Mouse (Mus musculus) heart, adult 2 months (tissue): ENCODE results near the gene Cox6a2. TPM values are rescaled to one million over a fixed set of nuclear protein-coding genes. Genes with fewer than 3 reads are reported as not detected.
"Not testable (repeated sequence)": the region's sequence is repeated elsewhere in the genome, so short reads cannot be mapped to it uniquely, and the experiment has no call there.

Source experiments
- DNase-seq, 2 experiments: peaks; one replicate each; pipeline ENCODE4 v3.0.0; 2021
- H3K27ac ChIP-seq: fragments of 200-600 bp; 2 replicates; pipeline ENCODE4 v1.8.1; 2022
- H3K27me3 ChIP-seq: fragments of 200-500 bp; 2 replicates; pipeline ENCODE4 v1.6.1; 2012; ENCODE audit warnings: mild to moderate bottlenecking, low read length, inconsistent platforms, mixed read lengths; ENCODE audit not compliant: control insufficient read depth, insufficient read depth
- H3K36me3 ChIP-seq: fragments of 200-500 bp; 2 replicates; pipeline ENCODE4 v1.6.1; 2012; ENCODE audit warnings: low read length, inconsistent platforms; ENCODE audit not compliant: control insufficient read depth, insufficient read depth
- H3K4me1 ChIP-seq: fragments of 200-500 bp; 2 replicates; pipeline ENCODE4 v1.6.1; 2011; ENCODE audit warnings: low read length; ENCODE audit not compliant: control insufficient read depth, insufficient read depth
- H3K4me3 ChIP-seq: fragments of 200-600 bp; 2 replicates; pipeline ENCODE4 v1.8.1; 2022
- H3K79me2 ChIP-seq: fragments of 200-500 bp; replicated peaks from 2 replicates; pipeline ENCODE4 v1.6.1; 2012; ENCODE audit warnings: mild to moderate bottlenecking, inconsistent platforms, low read length, moderate library complexity, mixed read lengths; ENCODE audit not compliant: control insufficient read depth, insufficient read depth
- H3K9ac ChIP-seq: fragments of 200-500 bp; 2 replicates; pipeline ENCODE4 v1.6.1; 2012; ENCODE audit warnings: low read depth, mild to moderate bottlenecking, control low read depth, inconsistent platforms, low read length, mixed read lengths
- CTCF ChIP-seq: fragments of 200-600 bp; IDR thresholded peaks from 2 replicates; pipeline ENCODE4 v1.8.1; 2022; ENCODE audit warnings: antibody characterized with exemption, mild to moderate bottlenecking, moderate library complexity
- EP300 ChIP-seq: fragments of 200-500 bp; IDR thresholded peaks from 2 replicates; pipeline ENCODE4 v1.6.1; 2011; ENCODE audit warnings: low read depth, low read length, control low read depth; ENCODE audit not compliant: insufficient read depth
- POLR2A ChIP-seq: fragments of 200-500 bp; IDR thresholded peaks from 2 replicates; pipeline ENCODE4 v1.6.1; 2011; ENCODE audit warnings: mild to moderate bottlenecking, low read depth, low read length, control low read depth; ENCODE audit not compliant: insufficient read depth
- WGBS: fragments of 180-500 bp; shearing (Covaris S2); methylation state at CpG from one replicate; pipeline ENCODE4 v1.1.7; 2018; 5-methylcytosine and 5-hydroxymethylcytosine counted together
- intact Hi-C: fragments of 180-260 bp; cut with DNase I; formaldehyde crosslinking; loops from one replicate; pipeline ENCODE4 v1.15.1; 2025
- polyA plus RNA-seq: library from polyadenylated mRNA; depleted of rRNA; stranded (reverse); fragments of >200 nt; gene quantifications from 2 replicates; pipeline ENCODE4 v1.2.3, GENCODE M21; 2012; rRNA removed
- total RNA-seq, 2 experiments: library from RNA; stranded (reverse); gene quantifications; 2 replicates each; pipeline ENCODE4 v1.2.3; 2021

Cox6a2 gene
- total and polyA plus RNA-seq, 3 experiments: 2,428 to 7,642 (median 3,099) TPM

- H3K36me3 ChIP-seq: no peaks in the 10 kb centered on the region
Observed at GRCm38 (mm10) chr7:128180126-128180525, 26.1 kb downstream of the Cox6a2 start.

GRCm38 (mm10) chr7:128178385-128178784 lies 27.8 kb downstream of the Cox6a2 start:
- no peak for TF ChIP-seq POLR2A
- TF ChIP-seq CTCF: no peak
- TF ChIP-seq EP300: no peak
- Histone ChIP-seq H3K79me2 (no peaks in the 10 kb centered on the region), H3K27me3 (no peaks in the 10 kb centered on the region), H3K9ac (no peak overlapping the region), H3K4me1 (no peaks in the 10 kb centered on the region; the same call in 1 of the 2 replicates), H3K27ac (no peak overlapping the region), H3K4me3 (no peak overlapping the region), H3K36me3 (no peaks in the 10 kb centered on the region)
- intact Hi-C loops: no loop called here
- WGBS: 35% methylated on average over 2 of the region's 2 CpGs
- DNase-seq: no peak

More at GRCm38 (mm10) chr7:128180126-128180525, 26.1 kb downstream of the Cox6a2 start:
- intact Hi-C loops: no loop called here
- Histone ChIP-seq H3K27me3 (no peaks in the 10 kb centered on the region), H3K9ac (no peak overlapping the region), H3K4me1 (no peaks in the 10 kb centered on the region; the same call in 1 of the 2 replicates), H3K79me2 (no peaks in the 10 kb centered on the region), H3K4me3 (no peak overlapping the region), H3K27ac (no peak overlapping the region)
- TF ChIP-seq POLR2A: no peak
- no peak for TF ChIP-seq EP300
- no peak for TF ChIP-seq CTCF
- no peak for DNase-seq
- 68% methylated on average over 7 of the region's 7 CpGs for WGBS

DNA sequence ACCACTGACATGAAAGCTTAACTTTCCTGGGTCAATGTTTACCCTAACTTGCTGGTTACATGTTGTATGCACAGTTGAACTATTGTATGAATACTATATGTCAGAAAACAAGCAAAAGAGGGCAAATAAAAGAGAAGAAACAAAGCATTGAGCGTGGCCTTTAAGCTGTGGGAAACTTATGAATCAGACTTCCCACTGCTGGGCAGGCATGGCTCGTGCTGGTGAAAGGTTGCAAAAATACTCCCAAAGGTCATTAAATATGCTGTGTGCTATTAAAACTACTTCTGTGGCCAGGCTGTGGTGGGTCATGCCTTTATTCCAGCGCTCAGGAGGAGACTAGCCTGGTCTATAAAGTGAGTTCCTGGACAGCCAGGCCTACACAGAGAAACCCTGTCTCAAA lies 36.2 kb downstream of the Cox6a2 start:
- WGBS: 76% methylated on average over 3 of the region's 3 CpGs
- no peaks in the 10 kb centered on the region for H3K27me3 ChIP-seq
- intact Hi-C loops: no loop called here

DNA sequence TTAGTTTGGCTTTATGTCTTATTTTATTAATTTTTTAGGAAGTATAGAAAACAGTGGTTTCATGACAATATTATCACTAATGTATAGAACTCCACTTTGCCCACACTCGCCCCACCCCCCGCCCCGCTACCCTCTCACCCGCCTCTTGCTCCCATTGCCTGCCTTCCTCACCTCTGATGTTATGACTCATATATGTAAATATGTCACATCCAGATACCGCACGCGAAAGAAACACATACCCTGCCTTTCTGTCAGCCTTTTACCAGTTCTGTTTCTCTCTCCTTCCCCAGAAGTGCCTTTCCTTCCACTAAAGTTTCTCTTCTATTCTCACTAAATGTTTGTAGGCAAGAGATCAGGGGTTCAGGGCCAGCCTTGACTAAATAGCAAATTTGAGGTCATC lies 39.8 kb downstream of the Cox6a2 start:
- no peaks in the 10 kb centered on the region for H3K36me3 ChIP-seq
- H3K4me3 ChIP-seq: no peak overlapping the region
- H3K79me2 ChIP-seq: no peaks in the 10 kb centered on the region
- no peaks in the 10 kb centered on the region for H3K27me3 ChIP-seq
- no peak overlapping the region for H3K27ac ChIP-seq
- 82% methylated on average over 7 of the region's 7 CpGs for WGBS
- intact Hi-C loops: no loop called here
- no peak for DNase-seq
- no peaks in the 10 kb centered on the region for H3K4me1 ChIP-seq
- TF ChIP-seq CTCF: no peak
- TF ChIP-seq POLR2A: no peak
- no peak for TF ChIP-seq EP300
- no peak overlapping the region for H3K9ac ChIP-seq

More for the DNA sequence above, 36.2 kb downstream of the Cox6a2 start:
- H3K36me3 ChIP-seq: no peaks in the 10 kb centered on the region
- no peak overlapping the region for H3K9ac ChIP-seq
- TF ChIP-seq POLR2A (no peak), EP300 (no peak), CTCF (no peak)
- no peaks in the 10 kb centered on the region for H3K79me2 ChIP-seq
- H3K4me3 ChIP-seq: no peak overlapping the region
- DNase-seq: no peak
- H3K4me1 ChIP-seq: no peaks in the 10 kb centered on the region
- H3K27ac ChIP-seq: no peak overlapping the region

GRCm38 (mm10) chr7:128164001-128164400 lies 42.2 kb downstream of the Cox6a2 start:
- no peak overlapping the region for H3K27ac ChIP-seq
- intact Hi-C loops: no loop called here
- 94% methylated on average over 4 of the region's 4 CpGs for WGBS
- H3K36me3 ChIP-seq: no peaks in the 10 kb centered on the region
- no peak overlapping the region for H3K9ac ChIP-seq
- no peaks in the 10 kb centered on the region for H3K27me3 ChIP-seq
- H3K4me1 ChIP-seq: no peaks in the 10 kb centered on the region
- no peak for TF ChIP-seq EP300
- no peak for TF ChIP-seq POLR2A
- TF ChIP-seq CTCF: no peak
- no peak for DNase-seq
- H3K4me3 ChIP-seq: no peak overlapping the region
- no peaks in the 10 kb centered on the region for H3K79me2 ChIP-seq

GRCm38 (mm10) chr7:128158688-128159354 lies 47.4 kb downstream of the Cox6a2 start:
- H3K4me3 ChIP-seq, H3K79me2 ChIP-seq, H3K4me1 ChIP-seq, DNase-seq, H3K9ac ChIP-seq, H3K27me3 ChIP-seq, H3K27ac ChIP-seq, intact Hi-C loops, H3K36me3 ChIP-seq: not testable (repeated sequence)
- 77% methylated on average over 8 of the region's 8 CpGs for WGBS

Other genes with a start within 250 kb of the Cox6a2 start
- 100 to 1,000 TPM; 151 to 181 TPM for gene Fus, start 238.9 kb downstream of the Cox6a2 start, total RNA-seq
- 222 and 261 TPM in 2 replicates for gene Fus, start 238.9 kb downstream of the Cox6a2 start, polyA plus RNA-seq
- 1 to 10 TPM; 6.9 to 8.8 TPM for gene Pycard, start 212.5 kb downstream of the Cox6a2 start, total RNA-seq
- 28.3 and 32.8 TPM in 2 replicates for gene Pycard, start 212.5 kb downstream of the Cox6a2 start, polyA plus RNA-seq
- 100 to 1,000 TPM; 252 to 303 TPM for gene Trim72, start 202.4 kb downstream of the Cox6a2 start, total RNA-seq
- 218 and 278 TPM in 2 replicates for gene Trim72, start 202.4 kb downstream of the Cox6a2 start, polyA plus RNA-seq
- 1 to 10 TPM; 6.7 to 7.0 TPM for gene Itgam, start 143.7 kb downstream of the Cox6a2 start, total RNA-seq
- 4.2 and 7.6 TPM in 2 replicates for gene Itgam, start 143.7 kb downstream of the Cox6a2 start, polyA plus RNA-seq
- gene Gm49368, start 143.7 kb downstream of the Cox6a2 start, total RNA-seq: under 1 TPM in 1 of 2 experiments, not detected in 1; 0.23 TPM
- not detected in 2 replicates for gene Gm49368, start 143.7 kb downstream of the Cox6a2 start, polyA plus RNA-seq
- gene Itgax, start 76.8 kb downstream of the Cox6a2 start, total RNA-seq: under 1 TPM; 0.23 to 0.37 TPM
- gene Itgax, start 76.8 kb downstream of the Cox6a2 start, polyA plus RNA-seq: 0.35 and 1.2 TPM in 2 replicates
- under 1 TPM in 1 of 2 experiments, not detected in 1; 0.39 TPM for gene Itgad, start 52.0 kb downstream of the Cox6a2 start, total RNA-seq
- 0.21 TPM in 1 of 2 replicates, not detected in the other for gene Itgad, start 52.0 kb downstream of the Cox6a2 start, polyA plus RNA-seq
- gene Armc5, start 31.0 kb upstream of the Cox6a2 start, total RNA-seq: 1 to 10 TPM; 6.8 to 7.1 TPM
- gene Armc5, start 31.0 kb upstream of the Cox6a2 start, polyA plus RNA-seq: 11.2 and 12.3 TPM in 2 replicates
- 1 to 10 TPM; 3.2 to 3.6 TPM for gene 9130023H24Rik, start 31.6 kb upstream of the Cox6a2 start, total RNA-seq
- 1.7 and 2.2 TPM in 2 replicates for gene 9130023H24Rik, start 31.6 kb upstream of the Cox6a2 start, polyA plus RNA-seq
- gene Tgfb1i1, start 40.4 kb upstream of the Cox6a2 start, total RNA-seq: 10 to 100 TPM; 14.3 to 20.1 TPM
- gene Tgfb1i1, start 40.4 kb upstream of the Cox6a2 start, polyA plus RNA-seq: 26.2 and 28.2 TPM in 2 replicates
- not detected for gene Slc5a2, start 59.3 kb upstream of the Cox6a2 start, total RNA-seq
- gene Slc5a2, start 59.3 kb upstream of the Cox6a2 start, polyA plus RNA-seq: 0.37 TPM in 1 of 2 replicates, not detected in the other
- 1 to 10 TPM; 6.2 to 6.5 TPM for gene BC017158, start 91.8 kb upstream of the Cox6a2 start, total RNA-seq
- 12.1 and 12.7 TPM in 2 replicates for gene BC017158, start 91.8 kb upstream of the Cox6a2 start, polyA plus RNA-seq
- 10 to 100 TPM in 1 of 2 experiments, 1 to 10 TPM in 1; 9.8 to 14.3 TPM for gene Rgs10, start 212.4 kb upstream of the Cox6a2 start, total RNA-seq
- gene Rgs10, start 212.4 kb upstream of the Cox6a2 start, polyA plus RNA-seq: 4.8 and 5.0 TPM in 2 replicates